Mouse (Mus musculus) urinary bladder, adult 18-20 months (tissue): ENCODE data around the gene Nnat.
A peak's percentile ranks its signal among the peaks of the same experiment; 100 is the strongest.

ENCODE experiments used
- DNase-seq, 2 experiments: peaks; one replicate each; pipeline ENCODE4 v3.0.0; 2022; ENCODE audit warnings: low spot score in 2 of 2, mixed read lengths in 2 of 2

Nnat gene

GRCm38 (mm10) chr2:157559858-157560257, at the start of gene Nnat:
Nnat (plus strand) TSS chr2:157560078.
- no peak for DNase-seq

GRCm38 (mm10) chr2:157512859-157513258, 47.0 kb upstream of the Nnat start:
- no peak for DNase-seq

- no peak for DNase-seq
Measured at GRCm38 (mm10) chr2:157513737-157514208, 46.1 kb upstream of the Nnat start.

- DNase-seq, result no peak
Measured at GRCm38 (mm10) chr2:157514353-157514752, 45.5 kb upstream of the Nnat start.

- DNase-seq, result no peak
Measured at GRCm38 (mm10) chr2:157517526-157517925, 42.4 kb upstream of the Nnat start.

- DNase-seq, result no peak
Measured at GRCm38 (mm10) chr2:157518451-157518850, 41.4 kb upstream of the Nnat start.

- DNase-seq, result no peak
Measured at GRCm38 (mm10) chr2:157519452-157519851, 40.4 kb upstream of the Nnat start.

- DNase-seq, result no peak
Measured at GRCm38 (mm10) chr2:157520496-157520895, 39.4 kb upstream of the Nnat start.

- no peak for DNase-seq
Measured at GRCm38 (mm10) chr2:157522556-157522955, 37.3 kb upstream of the Nnat start.

GRCm38 (mm10) chr2:157530056-157530955, 29.6 kb upstream of the Nnat start:
- no peak for DNase-seq

- DNase-seq, result no peak
Measured at GRCm38 (mm10) chr2:157531681-157532426, 28.0 kb upstream of the Nnat start.

- DNase-seq, result no peak
Measured at GRCm38 (mm10) chr2:157534163-157534562, 25.7 kb upstream of the Nnat start.

GRCm38 (mm10) chr2:157536476-157537081, 23.3 kb upstream of the Nnat start:
- DNase-seq, result no peak

GRCm38 (mm10) chr2:157537118-157537517, 22.8 kb upstream of the Nnat start:
- no peak for DNase-seq

- peak in 1 of 2 experiments; percentile 42 for DNase-seq
Measured at GRCm38 (mm10) chr2:157540073-157540952, 19.6 kb upstream of the Nnat start.

- DNase-seq, result no peak
Measured at GRCm38 (mm10) chr2:157540953-157541569, 18.8 kb upstream of the Nnat start.

- DNase-seq, result no peak
Measured at GRCm38 (mm10) chr2:157541631-157542030, 18.2 kb upstream of the Nnat start.

- DNase-seq, result no peak
Measured at GRCm38 (mm10) chr2:157542415-157542814, 17.5 kb upstream of the Nnat start.

- DNase-seq, result no peak
Measured at GRCm38 (mm10) chr2:157544333-157544888, 15.5 kb upstream of the Nnat start.

GRCm38 (mm10) chr2:157546686-157547085, 13.2 kb upstream of the Nnat start:
- no peak for DNase-seq
